Mouse (Mus musculus) heart, postnatal 0 days (tissue): ENCODE measurements around the gene Wdr5.

Experiments used
- CTCF ChIP-seq: IDR thresholded peaks from 2 replicates; pipeline ENCODE4 v1.5.1; 2016; ENCODE audit warnings: antibody characterized with exemption, control low read depth, low read depth
- EP300 ChIP-seq: IDR thresholded peaks from 2 replicates; pipeline ENCODE4 v1.6.1; 2016; ENCODE audit warnings: antibody characterized with exemption, low read depth

DNA sequence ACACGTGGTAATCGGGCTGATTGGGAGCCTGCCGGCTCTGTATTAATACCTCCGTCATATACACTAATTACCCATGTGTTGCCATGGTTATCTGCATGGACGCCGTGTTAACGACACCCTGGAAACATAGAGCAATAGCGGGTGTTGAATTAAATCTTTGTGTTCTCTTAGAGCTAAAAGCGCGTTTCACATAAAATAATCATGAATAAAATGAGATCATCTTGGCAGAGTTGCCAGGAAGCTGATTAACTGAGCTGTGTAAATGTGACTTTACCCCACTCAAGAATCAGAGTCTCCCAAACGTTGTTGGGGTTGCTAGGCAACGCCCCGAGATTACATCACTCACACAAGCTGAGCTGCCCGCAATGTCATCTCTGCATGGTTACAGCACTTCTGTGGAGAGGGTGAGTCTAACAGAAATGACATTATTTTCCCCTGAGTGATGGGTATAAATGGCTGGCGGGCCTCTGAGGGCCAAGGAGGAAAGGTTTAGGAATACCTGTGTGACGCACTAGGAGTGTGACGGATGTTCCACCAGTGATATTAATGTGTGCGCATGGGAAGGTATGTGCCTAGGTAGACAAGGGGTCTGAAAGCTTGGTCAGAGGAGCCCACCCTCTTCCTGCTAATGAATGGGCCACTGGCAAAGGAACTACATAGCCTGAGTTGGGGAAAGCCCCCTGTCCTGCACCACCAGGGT, 58.1 kb downstream of the Wdr5 start:
- TF ChIP-seq CTCF (no peak), EP300 (no peak)
